Mouse (Mus musculus): ENCODE results near the gene Ctnnd2.

Ctnnd2 gene

GRCm38 (mm10) chr15:30719226-30719625, 546.8 kb downstream of the Ctnnd2 start:
- no peak for DNase-seq (ENCODE audit: low spot score)

GRCm38 (mm10) chr15:30721098-30721497, 548.7 kb downstream of the Ctnnd2 start:
- DNase-seq (ENCODE audit: low spot score): no peak

- DNase-seq (ENCODE audit: low spot score): no peak
Observed at GRCm38 (mm10) chr15:30726066-30726465, 553.7 kb downstream of the Ctnnd2 start.

- no peak for DNase-seq (ENCODE audit: low spot score)
Observed at GRCm38 (mm10) chr15:30738178-30738577, 565.8 kb downstream of the Ctnnd2 start.

- DNase-seq (ENCODE audit: low spot score): peak; percentile 63
Observed at GRCm38 (mm10) chr15:30740728-30741127, 568.3 kb downstream of the Ctnnd2 start.

- no peak for DNase-seq (ENCODE audit: low spot score)
Observed at GRCm38 (mm10) chr15:30757991-30758390, 585.6 kb downstream of the Ctnnd2 start.

GRCm38 (mm10) chr15:30762211-30762610, 589.8 kb downstream of the Ctnnd2 start:
- no peak for DNase-seq (ENCODE audit: low spot score)

GRCm38 (mm10) chr15:30762695-30763285, 590.4 kb downstream of the Ctnnd2 start:
- DNase-seq (ENCODE audit: low spot score): peak; percentile 1

GRCm38 (mm10) chr15:30776931-30777330, 604.5 kb downstream of the Ctnnd2 start:
- peak; percentile 14 for DNase-seq (ENCODE audit: low spot score)

GRCm38 (mm10) chr15:30777801-30778200, 605.4 kb downstream of the Ctnnd2 start:
- peak; percentile 16 for DNase-seq (ENCODE audit: low spot score)

GRCm38 (mm10) chr15:30779903-30780302, 607.5 kb downstream of the Ctnnd2 start:
- no peak for DNase-seq (ENCODE audit: low spot score)

GRCm38 (mm10) chr15:30780977-30781376, 608.6 kb downstream of the Ctnnd2 start:
- peak; percentile 21 for DNase-seq (ENCODE audit: low spot score)

- no peak for DNase-seq (ENCODE audit: low spot score)
Observed at GRCm38 (mm10) chr15:30785706-30786320, 613.4 kb downstream of the Ctnnd2 start.

- DNase-seq (ENCODE audit: low spot score): no peak
Observed at GRCm38 (mm10) chr15:30793260-30793659, 620.9 kb downstream of the Ctnnd2 start.

- no peak for DNase-seq (ENCODE audit: low spot score)
Observed at GRCm38 (mm10) chr15:30795723-30796122, 623.3 kb downstream of the Ctnnd2 start.

- DNase-seq (ENCODE audit: low spot score): no peak
Observed at GRCm38 (mm10) chr15:30827424-30828263, 655.3 kb downstream of the Ctnnd2 start.

- no peak for DNase-seq (ENCODE audit: low spot score)
Observed at GRCm38 (mm10) chr15:30857277-30858176, 685.1 kb downstream of the Ctnnd2 start.

- no peak for DNase-seq (ENCODE audit: low spot score)
Observed at GRCm38 (mm10) chr15:30867429-30867828, 695.0 kb downstream of the Ctnnd2 start.

GRCm38 (mm10) chr15:30869673-30870512, 697.5 kb downstream of the Ctnnd2 start:
- DNase-seq (ENCODE audit: low spot score): no peak

- DNase-seq (ENCODE audit: low spot score): no peak
Observed at GRCm38 (mm10) chr15:30875523-30875922, 703.1 kb downstream of the Ctnnd2 start.
